Mouse (Mus musculus): ENCODE results near the gene Cntnap5a. TPM values are rescaled to one million over a fixed set of nuclear protein-coding genes. Genes with fewer than 3 reads are reported as not detected.

Gene Cntnap5a
- polyA plus RNA-seq, 1 experiment from 2014 or later: not detected

- ATAC-seq (ENCODE audit: low FRiP score, low TSS enrichment): no peak
- 27% methylated on average over 2 of the region's 2 CpGs for WGBS
Observed at GRCm38 (mm10) chr1:116477703-116478102, 793.1 kb downstream of the Cntnap5a start.

GRCm38 (mm10) chr1:116488780-116489569, 804.4 kb downstream of the Cntnap5a start:
- Histone ChIP-seq H3K4me3 (ENCODE audit: low read length) (no peak overlapping the region), H3K9me3 (ENCODE audit: control insufficient read depth, low read length) (no peaks in the 10 kb centered on the region), H3K4me2 (replicated peaks; ENCODE audit: low read depth, low read length) (no peak overlapping the region), H3K4me1 (ENCODE audit: control insufficient read depth, insufficient read depth, low read length) (no peaks in the 10 kb centered on the region), H3K27me3 (ENCODE audit: control insufficient read depth, insufficient read depth, low read length) (no peaks in the 10 kb centered on the region), H3K27ac (ENCODE audit: low read depth, low read length) (no peak overlapping the region), H3K36me3 (ENCODE audit: control insufficient read depth, insufficient read depth, low read length) (no peaks in the 10 kb centered on the region), H3K9ac (ENCODE audit: low read depth, low read length) (no peak overlapping the region)
- ATAC-seq (ENCODE audit: low FRiP score, low TSS enrichment): no peak
- 57% methylated on average over 1 of the region's 1 CpGs for WGBS

More at GRCm38 (mm10) chr1:116477703-116478102, 793.1 kb downstream of the Cntnap5a start:
- no peak overlapping the region for H3K9ac ChIP-seq (ENCODE audit: low read depth, low read length)
- H3K27me3 ChIP-seq (ENCODE audit: control insufficient read depth, insufficient read depth, low read length): no peaks in the 10 kb centered on the region
- H3K4me2 ChIP-seq (replicated peaks; ENCODE audit: low read depth, low read length): no peak overlapping the region
- no peaks in the 10 kb centered on the region for H3K36me3 ChIP-seq (ENCODE audit: control insufficient read depth, insufficient read depth, low read length)
- H3K4me3 ChIP-seq (ENCODE audit: low read length): no peak overlapping the region
- H3K27ac ChIP-seq (ENCODE audit: low read depth, low read length): no peak overlapping the region
- H3K9me3 ChIP-seq (ENCODE audit: control insufficient read depth, low read length): no peaks in the 10 kb centered on the region
- no peaks in the 10 kb centered on the region for H3K4me1 ChIP-seq (ENCODE audit: control insufficient read depth, insufficient read depth, low read length)

GRCm38 (mm10) chr1:116577969-116578666, 893.6 kb downstream of the Cntnap5a start:
- Histone ChIP-seq H3K4me3 (ENCODE audit: low read length) (no peak overlapping the region), H3K4me1 (ENCODE audit: control insufficient read depth, insufficient read depth, low read length) (no peaks in the 10 kb centered on the region), H3K36me3 (ENCODE audit: control insufficient read depth, insufficient read depth, low read length) (no peaks in the 10 kb centered on the region), H3K27me3 (ENCODE audit: control insufficient read depth, insufficient read depth, low read length) (no peaks in the 10 kb centered on the region), H3K27ac (ENCODE audit: low read depth, low read length) (no peak overlapping the region), H3K4me2 (replicated peaks; ENCODE audit: low read depth, low read length) (no peak overlapping the region), H3K9ac (ENCODE audit: low read depth, low read length) (no peak overlapping the region), H3K9me3 (ENCODE audit: control insufficient read depth, low read length) (no peaks in the 10 kb centered on the region)
- peak; percentile 78 for ATAC-seq (ENCODE audit: low FRiP score, low TSS enrichment)
- 53% methylated on average over 4 of the region's 4 CpGs for WGBS

- Histone ChIP-seq H3K4me2 (replicated peaks; ENCODE audit: low read depth, low read length) (no peak overlapping the region), H3K4me3 (ENCODE audit: low read length) (no peak overlapping the region), H3K9me3 (ENCODE audit: control insufficient read depth, low read length) (no peaks in the 10 kb centered on the region), H3K36me3 (ENCODE audit: control insufficient read depth, insufficient read depth, low read length) (no peaks in the 10 kb centered on the region), H3K27me3 (ENCODE audit: control insufficient read depth, insufficient read depth, low read length) (no peaks in the 10 kb centered on the region), H3K27ac (ENCODE audit: low read depth, low read length) (no peak overlapping the region), H3K4me1 (ENCODE audit: control insufficient read depth, insufficient read depth, low read length) (no peaks in the 10 kb centered on the region), H3K9ac (ENCODE audit: low read depth, low read length) (no peak overlapping the region)
- ATAC-seq (ENCODE audit: low FRiP score, low TSS enrichment): no peak
Observed at GRCm38 (mm10) chr1:116616272-116616671, 931.7 kb downstream of the Cntnap5a start.

Small RNAs within 50 kb of the gene (microRNA-seq; reads per million reads assigned to microRNA genes)
- gene Gm23393: not detected

Data from kidney, embryonic 14.5 days (tissue).